Mouse (Mus musculus): ENCODE measurements around the gene Acss1. TPM values are rescaled to one million over a fixed set of nuclear protein-coding genes. Genes with fewer than 3 reads are reported as not detected.

Gene Acss1
- polyA plus RNA-seq, 1 experiment from 2014 or later, result 18.4 TPM

- no peak for DNase-seq (ENCODE audit: low spot score)
- 26% methylated on average over 7 of the region's 7 CpGs for WGBS
- no peak overlapping the region for H3K27ac ChIP-seq (ENCODE audit: low read depth, low read length)
These were observed 17.7 kb downstream of the Acss1 start for GRCm38 (mm10) chr2:150650511-150651074.

DNA sequence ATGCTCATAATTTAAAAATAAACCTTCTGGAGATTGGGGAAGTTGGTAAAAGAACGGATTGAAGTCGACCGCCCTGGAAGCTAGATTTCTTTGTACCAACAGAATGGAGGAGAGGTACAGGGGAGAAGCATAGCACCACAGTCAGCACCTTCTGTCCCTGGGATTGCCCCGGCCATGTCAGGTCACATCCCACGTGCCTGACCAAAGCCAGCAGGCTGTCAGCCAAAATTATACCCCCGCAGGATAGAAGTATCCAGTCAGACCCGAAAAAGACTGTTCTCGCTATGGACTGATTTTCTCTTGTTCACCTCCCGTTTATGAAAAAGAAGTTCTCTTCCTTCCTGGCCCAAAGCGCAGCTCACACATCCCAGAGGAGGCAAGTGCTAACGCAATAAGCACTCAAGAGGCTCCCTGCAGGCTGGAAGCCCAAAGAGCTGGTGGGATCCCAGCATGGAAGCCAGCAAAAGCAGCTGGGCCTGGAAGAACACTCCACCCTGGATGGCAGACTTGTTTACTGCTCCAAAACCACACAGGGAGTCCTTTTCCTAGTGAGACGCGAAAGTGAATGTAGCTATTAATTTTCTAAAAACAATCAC lies 19.9 kb downstream of the Acss1 start:
- H3K4me3 ChIP-seq (ENCODE audit: low read depth, low read length), result no peak overlapping the region
- peaks cover 37% of the 10 kb centered on the region for H3K4me1 ChIP-seq (ENCODE audit: control insufficient read depth, insufficient read depth, low read length)

More at GRCm38 (mm10) chr2:150650511-150651074, 17.7 kb downstream of the Acss1 start:
- H3K27me3 ChIP-seq (replicated peaks; ENCODE audit: control insufficient read depth, insufficient read depth, low read length), result no peaks in the 10 kb centered on the region
- H3K4me3 ChIP-seq (ENCODE audit: low read depth, low read length), result no peak overlapping the region
- 0 out of 2 replicates have a peak, but pooled peaks cover 2% of the 10 kb centered on the region for H3K36me3 ChIP-seq (ENCODE audit: control insufficient read depth, insufficient read depth, low read length)
- peaks cover 32% of the 10 kb centered on the region for H3K4me1 ChIP-seq (ENCODE audit: control insufficient read depth, insufficient read depth, low read length)
- no peak overlapping the region for H3K4me2 ChIP-seq (ENCODE audit: low read length)
- H3K9ac ChIP-seq (ENCODE audit: low read length), result no peak overlapping the region
- no peaks in the 10 kb centered on the region for H3K9me3 ChIP-seq (replicated peaks; ENCODE audit: control insufficient read depth, low read length)
- ATAC-seq, result no peak

DNA sequence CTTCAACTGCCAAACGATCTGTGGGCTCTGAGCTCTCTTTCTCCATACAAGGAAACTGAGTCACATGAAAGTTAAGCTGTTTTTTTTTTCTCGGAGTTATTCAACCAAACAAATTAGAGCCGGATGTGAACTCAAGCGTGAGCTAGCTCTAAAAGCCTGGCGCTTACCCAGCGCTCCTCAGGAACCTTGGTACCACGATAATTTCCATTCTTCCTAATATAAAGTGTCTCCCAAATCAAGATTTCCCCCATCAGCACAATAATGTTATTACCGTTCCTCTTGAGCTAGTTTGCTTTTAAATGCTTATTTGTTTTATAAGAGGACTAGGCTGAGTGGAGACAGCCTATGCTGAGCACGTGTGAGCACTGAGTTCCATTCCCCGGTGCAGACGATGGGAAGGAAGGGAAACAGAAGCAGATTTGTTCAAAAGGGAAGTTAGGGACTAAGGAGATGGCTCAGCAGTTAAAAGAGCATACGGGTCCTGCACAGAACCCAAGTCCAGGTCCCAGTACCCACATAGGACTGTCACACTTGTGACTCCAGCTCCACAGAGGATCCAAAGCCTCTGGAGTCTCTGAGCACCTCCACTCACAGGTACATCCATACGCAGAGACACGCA lies 20.5 kb downstream of the Acss1 start:
- WGBS, result 36% methylated on average over 14 of the region's 14 CpGs

More for the DNA sequence above, 19.9 kb downstream of the Acss1 start:
- no peaks in the 10 kb centered on the region for H3K9me3 ChIP-seq (replicated peaks; ENCODE audit: control insufficient read depth, low read length)
- DNase-seq (ENCODE audit: low spot score) (no peak), ATAC-seq (no peak)
- H3K36me3 ChIP-seq (ENCODE audit: control insufficient read depth, insufficient read depth, low read length), result no peaks in the 10 kb centered on the region
- 57% methylated on average over 13 of the region's 13 CpGs for WGBS
- H3K4me2 ChIP-seq (ENCODE audit: low read length), result no peak overlapping the region
- H3K9ac ChIP-seq (ENCODE audit: low read length), result peak overlapping the region; percentile 17; the same call in 1 of the 2 replicates
- peak overlapping the region; percentile 46; the same call in 1 of the 2 replicates for H3K27ac ChIP-seq (ENCODE audit: low read depth, low read length)
- H3K27me3 ChIP-seq (replicated peaks; ENCODE audit: control insufficient read depth, insufficient read depth, low read length), result no peaks in the 10 kb centered on the region

DNA sequence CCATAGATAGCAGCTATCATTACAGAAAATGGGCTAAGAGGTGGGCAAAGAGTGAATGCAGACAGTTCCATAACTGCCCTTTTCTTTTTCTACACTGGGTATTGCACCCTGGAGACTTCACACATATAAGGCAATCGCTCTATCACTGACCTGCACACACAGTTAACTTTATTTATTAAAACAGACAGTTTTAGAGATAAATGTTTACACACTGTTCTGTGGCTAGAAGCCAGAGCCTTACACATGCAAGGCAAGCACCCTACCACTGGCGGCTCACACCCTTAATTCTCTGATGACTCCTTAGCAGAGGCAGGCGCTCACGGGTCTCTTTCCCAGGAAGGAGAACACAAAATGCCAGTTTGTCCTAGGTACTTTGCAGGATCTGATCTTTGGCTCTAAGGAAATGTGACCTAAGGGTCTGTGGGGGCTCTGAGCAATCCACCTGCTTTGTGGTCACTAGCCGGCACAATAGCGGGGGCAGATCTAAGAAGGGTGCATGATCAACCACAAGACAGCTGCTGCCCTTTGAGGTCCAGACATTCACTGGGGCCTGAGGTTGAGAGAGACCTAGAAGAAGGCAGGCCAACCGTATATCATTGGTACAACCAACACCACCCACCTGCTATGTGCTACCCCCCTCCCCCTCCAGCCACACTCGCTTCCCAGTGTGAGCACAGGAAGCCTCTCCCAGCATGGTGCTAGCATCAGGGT lies 21.7 kb downstream of the Acss1 start:
- peaks cover 44% of the 10 kb centered on the region for H3K4me1 ChIP-seq (ENCODE audit: control insufficient read depth, insufficient read depth, low read length)
- H3K27ac ChIP-seq (ENCODE audit: low read depth, low read length), result no peak overlapping the region; the same call in 1 of the 2 replicates
- no peak overlapping the region for H3K9ac ChIP-seq (ENCODE audit: low read length)
- ATAC-seq (no peak), DNase-seq (ENCODE audit: low spot score) (no peak)
- no peak overlapping the region for H3K4me2 ChIP-seq (ENCODE audit: low read length)
- WGBS, result 89% methylated on average over 8 of the region's 8 CpGs
- no peak overlapping the region for H3K4me3 ChIP-seq (ENCODE audit: low read depth, low read length)
- peaks cover 6% of the 10 kb centered on the region; the same call in 1 of the 2 replicates for H3K36me3 ChIP-seq (ENCODE audit: control insufficient read depth, insufficient read depth, low read length)
- H3K9me3 ChIP-seq (replicated peaks; ENCODE audit: control insufficient read depth, low read length), result no peaks in the 10 kb centered on the region
- H3K27me3 ChIP-seq (replicated peaks; ENCODE audit: control insufficient read depth, insufficient read depth, low read length), result no peaks in the 10 kb centered on the region

More for the DNA sequence above, 20.5 kb downstream of the Acss1 start:
- Histone ChIP-seq H3K36me3 (ENCODE audit: control insufficient read depth, insufficient read depth, low read length) (no peaks in the 10 kb centered on the region), H3K9me3 (replicated peaks; ENCODE audit: control insufficient read depth, low read length) (no peaks in the 10 kb centered on the region), H3K4me2 (ENCODE audit: low read length) (no peak overlapping the region), H3K4me3 (ENCODE audit: low read depth, low read length) (no peak overlapping the region), H3K9ac (ENCODE audit: low read length) (peak overlapping the region; percentile 17; the same call in 1 of the 2 replicates), H3K27ac (ENCODE audit: low read depth, low read length) (peak overlapping the region; percentile 46; the same call in 1 of the 2 replicates), H3K27me3 (replicated peaks; ENCODE audit: control insufficient read depth, insufficient read depth, low read length) (no peaks in the 10 kb centered on the region), H3K4me1 (ENCODE audit: control insufficient read depth, insufficient read depth, low read length) (peaks cover 37% of the 10 kb centered on the region)
- no peak for ATAC-seq
- no peak for DNase-seq (ENCODE audit: low spot score)

GRCm38 (mm10) chr2:150645225-150645624 lies 23.1 kb downstream of the Acss1 start:
- Histone ChIP-seq H3K4me3 (ENCODE audit: low read depth, low read length) (no peak overlapping the region), H3K4me1 (ENCODE audit: control insufficient read depth, insufficient read depth, low read length) (peaks cover 36% of the 10 kb centered on the region), H3K27me3 (replicated peaks; ENCODE audit: control insufficient read depth, insufficient read depth, low read length) (no peaks in the 10 kb centered on the region), H3K27ac (ENCODE audit: low read depth, low read length) (peak overlapping the region; percentile 93; the same call in 1 of the 2 replicates), H3K9me3 (replicated peaks; ENCODE audit: control insufficient read depth, low read length) (no peaks in the 10 kb centered on the region), H3K9ac (ENCODE audit: low read length) (no peak overlapping the region), H3K36me3 (ENCODE audit: control insufficient read depth, insufficient read depth, low read length) (peaks cover 8% of the 10 kb centered on the region; the same call in 1 of the 2 replicates), H3K4me2 (ENCODE audit: low read length) (no peak overlapping the region)
- WGBS, result 93% methylated on average over 4 of the region's 4 CpGs
- no peak for ATAC-seq
- no peak for DNase-seq (ENCODE audit: low spot score)

GRCm38 (mm10) chr2:150643726-150644415 lies 24.4 kb downstream of the Acss1 start:
- DNase-seq (ENCODE audit: low spot score), result peak; percentile 96
- H3K9me3 ChIP-seq (replicated peaks; ENCODE audit: control insufficient read depth, low read length), result no peaks in the 10 kb centered on the region
- no peak overlapping the region for H3K4me3 ChIP-seq (ENCODE audit: low read depth, low read length)
- 12% methylated on average over 8 of the region's 8 CpGs for WGBS
- peaks cover 17% of the 10 kb centered on the region; the same call in 1 of the 2 replicates for H3K36me3 ChIP-seq (ENCODE audit: control insufficient read depth, insufficient read depth, low read length)
- peaks cover 28% of the 10 kb centered on the region for H3K4me1 ChIP-seq (ENCODE audit: control insufficient read depth, insufficient read depth, low read length)
- ATAC-seq, result peak; percentile 98
- H3K9ac ChIP-seq (ENCODE audit: low read length), result peak overlapping the region; percentile 51; the same call in 1 of the 2 replicates
- H3K27me3 ChIP-seq (replicated peaks; ENCODE audit: control insufficient read depth, insufficient read depth, low read length), result no peaks in the 10 kb centered on the region
- H3K27ac ChIP-seq (ENCODE audit: low read depth, low read length), result peak overlapping the region; percentile 93
- peak overlapping the region; percentile 22; the same call in 1 of the 2 replicates for H3K4me2 ChIP-seq (ENCODE audit: low read length)

DNA sequence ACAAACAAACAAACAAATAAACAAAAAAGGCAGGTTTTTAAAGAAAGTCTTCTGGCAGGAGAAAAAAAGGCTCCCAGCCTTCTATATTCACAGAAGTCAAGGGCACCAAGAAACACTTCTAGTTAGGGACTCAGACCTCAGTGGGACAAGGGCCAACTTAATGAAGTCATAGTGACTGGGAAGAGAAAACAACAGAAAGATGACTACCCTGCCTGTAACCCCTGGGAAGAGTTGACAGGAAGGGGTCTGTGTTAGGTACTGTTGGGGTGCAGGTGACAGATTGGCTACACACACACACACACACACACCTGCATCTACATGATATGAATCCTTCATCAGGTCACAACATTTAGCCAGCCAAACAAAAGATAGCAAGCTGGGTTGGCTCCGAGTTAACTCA lies 25.1 kb downstream of the Acss1 start:
- 24% methylated on average over 1 of the region's 1 CpGs for WGBS
- Histone ChIP-seq H3K36me3 (ENCODE audit: control insufficient read depth, insufficient read depth, low read length) (peaks cover 24% of the 10 kb centered on the region; the same call in 1 of the 2 replicates), H3K4me2 (ENCODE audit: low read length) (no peak overlapping the region), H3K4me3 (ENCODE audit: low read depth, low read length) (no peak overlapping the region), H3K27me3 (replicated peaks; ENCODE audit: control insufficient read depth, insufficient read depth, low read length) (no peaks in the 10 kb centered on the region), H3K9ac (ENCODE audit: low read length) (peak overlapping the region; percentile 2; the same call in 1 of the 2 replicates), H3K4me1 (ENCODE audit: control insufficient read depth, insufficient read depth, low read length) (peaks cover 29% of the 10 kb centered on the region), H3K27ac (ENCODE audit: low read depth, low read length) (peak overlapping the region; percentile 93), H3K9me3 (replicated peaks; ENCODE audit: control insufficient read depth, low read length) (no peaks in the 10 kb centered on the region)
- DNase-seq (ENCODE audit: low spot score), result no peak
- ATAC-seq, result no peak

DNA sequence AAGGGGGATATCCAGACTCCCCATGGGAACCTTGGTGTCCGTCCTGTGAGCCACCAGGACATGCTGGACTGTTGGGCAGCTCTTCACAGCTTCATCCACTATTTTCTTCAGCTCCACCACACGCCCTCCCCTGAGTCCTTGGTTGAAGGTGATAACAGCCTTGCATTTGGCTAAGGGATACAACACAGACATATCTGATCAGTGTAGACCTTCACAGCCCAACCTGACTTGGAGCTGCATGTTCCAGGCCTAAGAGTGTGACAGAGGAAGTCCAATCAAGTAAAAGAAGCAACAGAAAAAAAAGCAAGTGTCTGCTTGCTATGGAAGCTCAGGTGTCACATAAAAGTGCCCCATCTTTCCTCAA lies 29.9 kb downstream of the Acss1 start:
- H3K27ac ChIP-seq (ENCODE audit: low read depth, low read length), result peak overlapping the region; percentile 68

More for the DNA sequence above, 29.9 kb downstream of the Acss1 start:
- no peak; the same call in 1 of the 2 replicates for ATAC-seq
- WGBS, result 15% methylated on average over 2 of the region's 2 CpGs
- no peak for DNase-seq (ENCODE audit: low spot score)
- H3K4me1 ChIP-seq (ENCODE audit: control insufficient read depth, insufficient read depth, low read length), result peaks cover 20% of the 10 kb centered on the region
- H3K27me3 ChIP-seq (replicated peaks; ENCODE audit: control insufficient read depth, insufficient read depth, low read length), result no peaks in the 10 kb centered on the region
- H3K36me3 ChIP-seq (ENCODE audit: control insufficient read depth, insufficient read depth, low read length), result peaks cover 38% of the 10 kb centered on the region
- no peak overlapping the region for H3K9ac ChIP-seq (ENCODE audit: low read length)
- no peak overlapping the region for H3K4me2 ChIP-seq (ENCODE audit: low read length)
- H3K9me3 ChIP-seq (replicated peaks; ENCODE audit: control insufficient read depth, low read length), result no peaks in the 10 kb centered on the region
- H3K4me3 ChIP-seq (ENCODE audit: low read depth, low read length), result no peak overlapping the region

Data from forebrain, embryonic 14.5 days (tissue).